Mouse (Mus musculus): ENCODE measurements around the gene Piwil4.
A peak's percentile ranks its signal among the peaks of the same experiment; 100 is the strongest.

- TF ChIP-seq TCF12 (IDR thresholded peaks at IDR 0.05; ENCODE audit: insufficient read depth, poor library complexity, severe bottlenecking): no peak
- peak; percentile 68 for TF ChIP-seq POLR2A (IDR thresholded peaks at IDR 0.05; ENCODE audit: insufficient read length, low read depth)
- TF ChIP-seq MYOD1 (IDR thresholded peaks at IDR 0.05; ENCODE audit: control insufficient read depth in 1 of 3, insufficient read length in 2 of 3, low read depth in 2 of 3): peak in 1 of 3 experiments; percentile 11
- peak; percentile 72 for TF ChIP-seq E2F4 (IDR thresholded peaks at IDR 0.05; ENCODE audit: insufficient read depth)
- no peak for TF ChIP-seq TCF3 (IDR thresholded peaks at IDR 0.05; ENCODE audit: insufficient read length, low read depth)
- TF ChIP-seq REST (IDR thresholded peaks at IDR 0.05; ENCODE audit: insufficient read depth, insufficient read length): no peak
- TF ChIP-seq MAX (IDR thresholded peaks at IDR 0.05; ENCODE audit: low read depth): no peak
These were observed 43.8 kb upstream of the Piwil4 start, which contains the start of the genes Mre11a and Ankrd49 for GRCm38 (mm10) chr9:14784039-14785002.
